Mouse (Mus musculus): ENCODE data around the gene Dld.

DNA sequence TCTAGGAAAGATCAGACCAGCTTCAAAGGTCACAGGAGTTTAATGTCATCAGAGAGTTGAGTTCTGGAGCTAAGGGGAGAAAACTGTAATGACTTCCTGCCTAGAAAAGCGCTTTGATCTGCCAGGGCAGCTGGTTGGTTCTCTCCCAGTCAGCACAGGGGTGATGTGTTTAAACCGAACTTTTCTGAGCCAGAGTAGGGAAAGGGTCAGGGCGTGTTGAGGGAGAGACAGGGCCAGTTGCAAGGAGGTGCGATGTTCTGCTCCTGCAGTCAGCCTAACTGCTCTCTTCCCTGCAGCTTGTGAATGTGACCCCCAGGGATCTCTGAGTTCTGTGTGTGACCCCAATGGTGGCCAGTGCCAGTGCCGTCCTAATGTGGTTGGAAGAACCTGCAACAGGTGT lies 49.0 kb downstream of the Dld start:
- TF ChIP-seq CTCF (IDR thresholded peaks at IDR 0.05; ENCODE audit: control insufficient read depth, insufficient read depth, insufficient read length) (no peak), MYOD1 (IDR thresholded peaks at IDR 0.05; ENCODE audit: control insufficient read depth, insufficient read length, low read depth) (no peak)

Measured in C2C12 (cell line).